Mouse (Mus musculus) C2C12 (cell line): ENCODE measurements around the gene Cdyl. TPM values are rescaled to one million over a fixed set of nuclear protein-coding genes. Genes with fewer than 3 reads are reported as not detected.
"Not testable (repeated sequence)": the region's sequence is repeated elsewhere in the genome, so short reads cannot be mapped to it uniquely, and the experiment has no call there.

ENCODE experiments used
- H3K27me3 ChIP-seq: one replicate; pipeline ENCODE4 v1.6.1; 2011; ENCODE audit not compliant: control insufficient read depth, insufficient read depth, insufficient read length
- H3K36me3 ChIP-seq: one replicate; pipeline ENCODE4 v1.6.1; 2011; ENCODE audit not compliant: control insufficient read depth, insufficient read depth
- H3K4me3 ChIP-seq: one replicate; pipeline ENCODE4 v1.5.1; 2011; ENCODE audit warnings: mild to moderate bottlenecking, control low read depth; ENCODE audit not compliant: poor library complexity, insufficient read depth, severe bottlenecking
- H3K79me2 ChIP-seq: one replicate; pipeline ENCODE4 v1.6.1; 2011; ENCODE audit not compliant: control insufficient read depth, insufficient read depth
- H3K79me3 ChIP-seq: one replicate; pipeline ENCODE4 v1.6.1; 2011; ENCODE audit warnings: low read depth, control low read depth
- H3ac ChIP-seq: one replicate; pipeline ENCODE3; 2011; ENCODE audit warnings: low read depth; ENCODE audit not compliant: control insufficient read depth, insufficient read length
- CEBPB ChIP-seq: IDR thresholded peaks from one replicate; pipeline ENCODE4 v1.6.1; 2011; ENCODE audit warnings: low read depth, mild to moderate bottlenecking, control low read depth, moderate library complexity
- CTCF ChIP-seq: IDR thresholded peaks from one replicate; pipeline ENCODE4 v1.5.1; 2011; ENCODE audit not compliant: control insufficient read depth, insufficient read depth, insufficient read length
- FOSL1 ChIP-seq: IDR thresholded peaks from one replicate; pipeline ENCODE4 v1.8.0; 2011; ENCODE audit warnings: mild to moderate bottlenecking, low read length; ENCODE audit not compliant: poor library complexity, insufficient read depth, severe bottlenecking
- MAX ChIP-seq: IDR thresholded peaks from one replicate; pipeline ENCODE4 v1.6.1; 2011; ENCODE audit warnings: mild to moderate bottlenecking, control low read depth
- MYOD1 ChIP-seq: IDR thresholded peaks from one replicate; pipeline ENCODE4 v1.6.1; 2011; ENCODE audit warnings: low read depth; ENCODE audit not compliant: control insufficient read depth, insufficient read length
- MYOG ChIP-seq: IDR thresholded peaks from one replicate; pipeline ENCODE4 v1.6.1; 2011; ENCODE audit not compliant: control insufficient read depth, insufficient read length; ENCODE audit errors: extremely low read depth
- USF1 ChIP-seq: IDR thresholded peaks from one replicate; pipeline ENCODE4 v1.6.1; 2011; ENCODE audit warnings: low read depth, mild to moderate bottlenecking, control low read depth, moderate library complexity
- polyA plus RNA-seq: library from polyadenylated mRNA; unstranded; fragments of >200 nt; fragmentation: generic; extraction: Trizol; gene quantifications from one replicate; pipeline ENCODE4 v1.2.1, GENCODE M21; 2012; ENCODE audit warnings: missing spikeins

Cdyl gene
- polyA plus RNA-seq, 1 experiment: 5.2 TPM

DNA sequence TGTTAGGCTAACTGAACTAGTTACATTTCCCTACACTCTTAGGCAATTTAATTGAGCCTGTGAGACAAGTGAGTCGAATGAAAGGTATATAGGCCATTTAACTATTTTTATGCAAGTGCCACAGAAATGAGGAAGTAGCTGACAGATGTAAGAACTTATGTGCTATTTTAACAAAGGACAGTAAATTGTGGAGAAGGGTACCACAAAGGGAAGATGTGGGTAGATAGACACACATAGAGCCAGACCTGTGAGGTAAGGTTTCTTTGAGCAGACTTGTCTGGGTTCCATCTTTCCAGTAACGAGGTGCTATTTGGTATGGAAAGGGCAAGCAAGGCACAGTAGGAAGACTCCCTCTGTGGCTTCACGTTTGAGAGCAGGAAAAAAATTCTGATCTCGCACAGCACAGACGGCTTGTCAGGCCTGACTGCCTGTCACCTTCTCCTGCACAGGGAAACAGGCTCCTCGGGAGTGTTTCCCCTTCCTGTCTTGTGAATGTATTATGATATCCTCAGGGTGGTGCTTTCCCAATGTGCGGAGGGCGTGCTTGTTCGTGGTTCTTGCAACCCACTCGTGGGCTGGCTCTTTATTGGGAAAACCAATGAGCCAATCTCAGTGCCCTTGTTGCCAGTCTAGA lies 162.3 kb downstream of the Cdyl start:
- no peak for TF ChIP-seq CEBPB
- TF ChIP-seq USF1: no peak
- no peak for TF ChIP-seq MYOD1
- TF ChIP-seq MYOG: no peak
- TF ChIP-seq FOSL1: no peak
- no peak for TF ChIP-seq CTCF
- TF ChIP-seq MAX: no peak
- no peak overlapping the region for H3ac ChIP-seq
- no peak overlapping the region for H3K4me3 ChIP-seq
- peaks cover 7% of the 10 kb centered on the region for H3K36me3 ChIP-seq
- H3K79me2 ChIP-seq: no peaks in the 10 kb centered on the region
- H3K27me3 ChIP-seq: no peaks in the 10 kb centered on the region
- H3K79me3 ChIP-seq: no peaks in the 10 kb centered on the region

DNA sequence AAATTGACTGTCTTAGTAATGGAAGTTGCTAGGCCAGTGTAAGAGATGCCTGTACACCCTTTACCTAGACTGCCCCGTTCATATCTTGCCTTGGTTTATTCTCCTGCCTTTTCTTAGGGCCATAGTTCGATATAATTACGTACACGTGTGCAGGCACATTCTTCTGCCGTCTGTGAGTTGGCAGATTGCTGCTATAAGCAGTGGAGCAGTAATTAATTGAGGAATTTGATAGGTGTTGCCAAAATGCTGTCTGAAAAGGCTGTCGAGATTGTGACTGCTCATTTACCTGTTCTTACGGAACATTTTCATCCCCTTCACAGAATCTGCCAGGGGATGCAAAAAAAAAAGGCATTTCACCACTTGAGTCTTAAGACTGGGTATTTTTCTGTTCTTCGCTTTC lies 163.2 kb downstream of the Cdyl start:
- Histone ChIP-seq H3K36me3 (peaks cover 7% of the 10 kb centered on the region), H3K79me3 (no peaks in the 10 kb centered on the region), H3K27me3 (no peaks in the 10 kb centered on the region), H3K4me3 (no peak overlapping the region), H3ac (no peak overlapping the region), H3K79me2 (no peaks in the 10 kb centered on the region)
- no peak for TF ChIP-seq CTCF
- no peak for TF ChIP-seq FOSL1
- no peak for TF ChIP-seq MYOD1
- TF ChIP-seq USF1: no peak
- TF ChIP-seq CEBPB: no peak
- no peak for TF ChIP-seq MYOG
- TF ChIP-seq MAX: no peak

DNA sequence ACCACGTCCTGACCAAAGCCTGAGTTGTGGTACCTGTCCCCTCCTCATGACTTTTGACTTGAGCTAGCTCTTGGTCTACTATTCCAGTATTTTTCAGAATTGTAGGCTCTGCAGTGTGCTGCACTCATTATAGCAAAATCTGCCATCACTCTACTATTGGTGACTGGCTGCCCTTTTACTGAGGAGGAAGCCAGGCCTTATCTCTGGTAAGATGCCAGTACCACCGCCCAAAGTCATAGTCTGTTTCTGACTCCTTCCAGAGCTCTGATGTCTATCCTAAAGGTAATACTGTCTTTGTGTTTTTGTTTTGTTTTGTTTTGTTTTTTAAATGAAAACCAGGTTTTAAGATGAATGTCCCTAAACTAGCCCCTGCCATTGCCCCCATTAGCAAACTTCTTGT lies 166.0 kb downstream of the Cdyl start:
- Histone ChIP-seq H3K4me3 (no peak overlapping the region), H3K79me3 (no peaks in the 10 kb centered on the region), H3K27me3 (no peaks in the 10 kb centered on the region), H3ac (no peak overlapping the region), H3K36me3 (peaks cover 3% of the 10 kb centered on the region), H3K79me2 (no peaks in the 10 kb centered on the region)
- TF ChIP-seq MYOD1 (no peak), CTCF (no peak), USF1 (no peak), MYOG (no peak), MAX (no peak), FOSL1 (no peak), CEBPB (no peak)

DNA sequence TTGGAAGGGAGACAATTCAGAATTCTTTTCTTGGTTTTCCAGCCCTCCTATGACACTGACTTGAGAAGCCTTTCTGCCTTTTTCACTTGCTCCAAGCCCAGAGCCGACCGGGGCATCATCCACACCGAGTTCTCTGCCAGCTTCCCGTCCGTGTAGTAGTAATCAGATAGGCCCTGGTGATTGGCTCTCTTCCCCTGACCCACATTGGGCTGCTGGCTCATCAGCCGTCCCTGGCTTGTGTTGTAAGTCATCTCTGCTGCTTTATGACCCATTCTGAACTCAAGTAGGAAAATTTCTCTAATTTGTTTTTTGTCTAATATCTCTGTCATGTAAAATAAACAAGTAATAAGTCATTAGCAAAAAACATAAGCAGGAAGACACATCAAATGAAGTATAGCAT lies 173.0 kb downstream of the Cdyl start:
- Histone ChIP-seq H3K79me3 (no peaks in the 10 kb centered on the region), H3ac (no peak overlapping the region), H3K79me2 (no peaks in the 10 kb centered on the region), H3K36me3 (no peaks in the 10 kb centered on the region), H3K27me3 (no peaks in the 10 kb centered on the region), H3K4me3 (no peak overlapping the region)
- no peak for TF ChIP-seq CTCF
- no peak for TF ChIP-seq FOSL1
- TF ChIP-seq MAX: no peak
- TF ChIP-seq MYOD1: no peak
- no peak for TF ChIP-seq CEBPB
- TF ChIP-seq MYOG: no peak
- TF ChIP-seq USF1: no peak

DNA sequence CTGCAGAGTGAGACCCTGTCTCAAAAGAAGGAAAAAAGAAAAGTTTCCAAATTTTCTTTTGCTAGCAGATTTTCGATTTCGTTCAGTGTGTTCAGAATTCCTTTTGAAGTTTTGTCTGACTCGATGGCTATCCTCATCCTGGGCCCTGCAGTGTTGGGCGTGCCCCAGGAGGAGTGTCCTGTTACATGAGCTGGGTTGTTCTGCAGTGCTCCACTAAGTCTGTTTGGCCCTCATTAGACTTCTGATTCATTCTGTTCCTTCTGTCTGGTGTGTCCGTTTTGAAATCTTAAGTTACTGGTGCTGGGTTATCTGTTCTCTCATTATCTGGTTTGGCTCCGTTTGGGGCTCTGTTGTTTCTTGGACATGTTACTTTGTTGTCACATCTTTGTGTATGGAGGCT lies 174.3 kb downstream of the Cdyl start:
- TF ChIP-seq CTCF (no peak), MYOG (no peak), MAX (no peak), CEBPB (no peak), USF1 (no peak), FOSL1 (no peak), MYOD1 (no peak)
- Histone ChIP-seq H3ac (no peak overlapping the region), H3K36me3 (no peaks in the 10 kb centered on the region), H3K79me2 (no peaks in the 10 kb centered on the region), H3K4me3 (no peak overlapping the region), H3K27me3 (no peaks in the 10 kb centered on the region), H3K79me3 (no peaks in the 10 kb centered on the region)

DNA sequence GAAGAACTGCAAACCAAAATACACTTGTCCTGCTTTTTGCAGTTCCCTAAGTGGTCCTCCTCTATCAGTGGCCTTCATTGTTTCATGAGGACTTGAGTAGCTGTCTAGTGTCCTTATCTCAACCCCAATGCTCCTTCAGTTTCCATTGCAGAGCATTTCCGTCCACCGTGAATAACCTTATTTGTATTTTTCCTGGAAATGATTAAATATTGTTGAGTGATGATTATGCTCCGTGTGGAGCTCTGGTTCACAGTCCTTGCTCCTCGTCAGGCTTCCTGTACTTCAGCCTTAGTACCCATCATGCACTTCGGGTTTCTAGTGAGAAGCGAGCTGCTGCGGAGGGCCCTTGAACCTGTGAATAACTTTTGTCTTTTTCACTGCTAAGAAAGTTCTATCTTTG lies 176.0 kb downstream of the Cdyl start:
- Histone ChIP-seq H3K4me3 (no peak overlapping the region), H3K79me3 (no peaks in the 10 kb centered on the region)

DNA sequence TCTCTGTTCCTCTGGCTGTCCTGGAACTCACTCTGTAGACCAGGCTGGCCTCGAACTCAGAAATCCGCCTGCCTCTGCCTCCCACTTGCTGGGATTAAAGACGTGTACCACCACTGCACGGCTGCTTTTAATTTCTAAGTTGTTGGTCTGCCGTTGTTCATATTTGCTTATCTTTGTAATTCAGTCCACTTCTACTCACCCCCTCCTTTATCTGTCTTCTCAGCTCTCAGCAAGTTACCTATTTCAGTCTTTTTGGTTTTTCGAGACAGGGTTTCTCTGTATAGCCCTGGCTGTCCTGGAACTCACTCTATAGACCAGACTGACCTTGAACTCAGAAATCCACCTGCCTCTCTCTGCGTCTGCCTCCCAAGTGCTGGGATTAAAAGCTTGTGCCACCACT lies 176.9 kb downstream of the Cdyl start:
- H3K79me2 ChIP-seq, H3K36me3 ChIP-seq, H3K27me3 ChIP-seq, H3K4me3 ChIP-seq, H3K79me3 ChIP-seq, H3ac ChIP-seq: not testable (repeated sequence)

More for the DNA sequence above, 176.0 kb downstream of the Cdyl start:
- H3K27me3 ChIP-seq: no peaks in the 10 kb centered on the region
- no peaks in the 10 kb centered on the region for H3K79me2 ChIP-seq
- H3K36me3 ChIP-seq: no peaks in the 10 kb centered on the region
- no peak overlapping the region for H3ac ChIP-seq
- TF ChIP-seq CTCF (no peak), FOSL1 (no peak), USF1 (no peak), MYOD1 (no peak), CEBPB (no peak), MAX (no peak), MYOG (no peak)
